Mouse (Mus musculus): Measurements from ENCODE around the gene Fbxo39.

Fbxo39 gene

GRCm38 (mm10) chr11:72314151-72314895 lies at the start of gene Fbxo39:
Gene Fbxo39, plus strand, starts transcription at chr11:72314444.
- DNase-seq (ENCODE audit: low read depth, low spot score) = no peak

- DNase-seq (ENCODE audit: low read depth, low spot score) = no peak
Observed at GRCm38 (mm10) chr11:72265483-72265882, 48.8 kb upstream of the Fbxo39 start.

GRCm38 (mm10) chr11:72266207-72266959 lies 47.9 kb upstream of the Fbxo39 start:
- no peak for DNase-seq (ENCODE audit: low read depth, low spot score)

- DNase-seq (ENCODE audit: low read depth, low spot score) = no peak
Observed at GRCm38 (mm10) chr11:72266960-72267560, 47.2 kb upstream of the Fbxo39 start, which contains the start of gene Slc13a5. Gene Slc13a5, minus strand, starts transcription at chr11:72267222.

- DNase-seq (ENCODE audit: low read depth, low spot score) = no peak
Observed at GRCm38 (mm10) chr11:72271761-72272160, 42.5 kb upstream of the Fbxo39 start.

- DNase-seq (ENCODE audit: low read depth, low spot score) = peak; percentile 14
Observed at GRCm38 (mm10) chr11:72273341-72273740, 40.9 kb upstream of the Fbxo39 start.

GRCm38 (mm10) chr11:72281143-72281851 lies 32.9 kb upstream of the Fbxo39 start:
- DNase-seq (ENCODE audit: low read depth, low spot score) = peak; percentile 57

- DNase-seq (ENCODE audit: low read depth, low spot score) = no peak
Observed at GRCm38 (mm10) chr11:72281852-72282400, 32.3 kb upstream of the Fbxo39 start.

GRCm38 (mm10) chr11:72283486-72284224 lies 30.6 kb upstream of the Fbxo39 start:
- DNase-seq (ENCODE audit: low read depth, low spot score) = no peak

GRCm38 (mm10) chr11:72284532-72285182 lies 29.6 kb upstream of the Fbxo39 start:
- no peak for DNase-seq (ENCODE audit: low read depth, low spot score)

- peak; percentile 56 for DNase-seq (ENCODE audit: low read depth, low spot score)
Observed at GRCm38 (mm10) chr11:72285971-72286480, 28.2 kb upstream of the Fbxo39 start.

- no peak for DNase-seq (ENCODE audit: low read depth, low spot score)
Observed at GRCm38 (mm10) chr11:72286651-72287050, 27.6 kb upstream of the Fbxo39 start.

- DNase-seq (ENCODE audit: low read depth, low spot score) = no peak
Observed at GRCm38 (mm10) chr11:72287126-72287525, 27.1 kb upstream of the Fbxo39 start.

GRCm38 (mm10) chr11:72287543-72287942 lies 26.7 kb upstream of the Fbxo39 start:
- no peak for DNase-seq (ENCODE audit: low read depth, low spot score)

- DNase-seq (ENCODE audit: low read depth, low spot score) = no peak
Observed at GRCm38 (mm10) chr11:72293116-72293515, 21.1 kb upstream of the Fbxo39 start.

GRCm38 (mm10) chr11:72301334-72301733 lies 12.9 kb upstream of the Fbxo39 start, which contains the start of gene Xaf1:
Gene Xaf1, plus strand, starts transcription at chr11:72301629.
- peak; percentile 90 for DNase-seq (ENCODE audit: low read depth, low spot score)

GRCm38 (mm10) chr11:72302230-72302629 lies 12.0 kb upstream of the Fbxo39 start:
- DNase-seq (ENCODE audit: low read depth, low spot score) = peak; percentile 25

- no peak for DNase-seq (ENCODE audit: low read depth, low spot score)
Observed at GRCm38 (mm10) chr11:72307461-72307860, 6.8 kb upstream of the Fbxo39 start.

- DNase-seq (ENCODE audit: low read depth, low spot score) = no peak
Observed at GRCm38 (mm10) chr11:72308982-72309381, 5.3 kb upstream of the Fbxo39 start.

GRCm38 (mm10) chr11:72310491-72310890 lies 3.8 kb upstream of the Fbxo39 start:
- no peak for DNase-seq (ENCODE audit: low read depth, low spot score)

All from 3T3-L1 (cell line).